18 mouse cellular contexts compared by ENCODE assay signal in the genomic region with DNA sequence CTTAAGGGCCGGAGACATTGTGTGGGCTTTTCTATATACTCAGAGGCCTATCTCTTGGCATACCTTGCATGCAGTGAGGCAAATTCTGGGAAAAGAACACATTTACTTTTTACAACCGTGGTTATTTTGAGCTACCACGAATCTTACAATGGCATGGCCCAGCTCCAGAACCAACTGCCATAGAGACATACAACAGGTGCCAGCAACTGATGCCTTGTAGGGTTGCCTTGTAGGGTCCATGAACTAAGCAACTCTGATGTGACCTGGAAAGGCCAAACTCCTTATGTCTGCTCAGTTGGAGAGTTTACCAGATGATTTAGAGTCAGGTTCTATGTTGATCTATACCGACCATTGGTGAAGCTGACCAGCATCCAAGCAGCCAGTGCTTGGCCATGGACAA. TPM values are rescaled to one million over a fixed set of nuclear protein-coding genes. Genes with fewer than 3 reads are reported as not detected.
DNase-seq lines count a peak whose midpoint lies in the region; ATAC-seq and TF ChIP-seq lines count a peak whose summit lies in the region.
"Had no signal": no experiment of that assay in that cellular context is flagged by ENCODE, and none has a peak within 500 bp of the region (broad histone marks: within the 10 kb centered on the region; RNA-seq: fewer than 3 reads in every experiment).

No protein-coding gene starts in this region.

- intact Hi-C loops in heart, postnatal 14 days (cut with DNase I): no loop called here

- no peak for DNase-seq in heart, embryonic 10.5 days (ENCODE audit: low spot score)
- DNase-seq in heart, adult 8-10 months (ENCODE audit: low spot score): no peak
- DNase-seq in heart, postnatal 14 days: no peak
- no peak for DNase-seq in heart, postnatal 0 days (ENCODE audit: low spot score)
- no peak for DNase-seq in heart, postnatal 4 days
- DNase-seq in ovary, adult 18-20 months (ENCODE audit: low spot score): no peak
- DNase-seq: B cell, adult 2 months; gastrocnemius, postnatal 36 days had no signal

- H3K9me3 ChIP-seq in heart, embryonic 10.5 days: no peaks in the 10 kb centered on the region
- H3K9me3 ChIP-seq in heart, embryonic 14.5 days (ENCODE audit: control insufficient read depth, low read length): no peaks in the 10 kb centered on the region
- no peaks in the 10 kb centered on the region for H3K9me3 ChIP-seq in heart, postnatal 0 days (replicated peaks; ENCODE audit: control insufficient read depth, low read length)
- H3K9me3 ChIP-seq: forebrain, embryonic 10.5 days; forebrain, embryonic 13.5 days; G1E; hindbrain, embryonic 12.5 days; hindbrain, embryonic 15.5 days had no signal

- peak; percentile 18; the same call in 1 of the 2 replicates for TF ChIP-seq EP300 in heart, postnatal 0 days (IDR thresholded peaks at IDR 0.05; ENCODE audit: low read depth)

- WGBS in heart, embryonic 10.5 days: 91% methylated on average over 4 of the region's 4 CpGs
- WGBS in heart, embryonic 14.5 days: 84% methylated on average over 4 of the region's 4 CpGs
- WGBS in heart, postnatal 0 days: 74% methylated on average over 4 of the region's 4 CpGs

- H3K27ac ChIP-seq in heart, embryonic 10.5 days: peak overlapping the region; percentile 79; the same call in 1 of the 2 replicates
- peak overlapping the region; percentile 91 to 93 for H3K27ac ChIP-seq in heart, embryonic 14.5 days (replicated peaks in 1 of 2; ENCODE audit: control insufficient read depth in 1 of 2, insufficient read depth in 1 of 2, low read depth in 2 of 2, low read length in 2 of 2)
- peak overlapping the region; percentile 94 for H3K27ac ChIP-seq in heart, postnatal 0 days (ENCODE audit: low read depth)
- H3K27ac ChIP-seq: forebrain, embryonic 10.5 days; forebrain, embryonic 13.5 days; hindbrain, embryonic 12.5 days; hindbrain, embryonic 15.5 days had no signal

- peaks cover 9% of the 10 kb centered on the region for H3K36me3 ChIP-seq in heart, embryonic 10.5 days
- H3K36me3 ChIP-seq in heart, embryonic 14.5 days (ENCODE audit: control insufficient read depth, insufficient read depth, low read length): peaks cover 15% of the 10 kb centered on the region
- H3K36me3 ChIP-seq in heart, postnatal 0 days (replicated peaks; ENCODE audit: control insufficient read depth, insufficient read depth, low read length): peaks cover 12% of the 10 kb centered on the region

- no peak for ATAC-seq in heart, embryonic 14.5 days (ENCODE audit: insufficient number of reproducible peaks, insufficient read depth, low FRiP score, low read depth)
- no peak for ATAC-seq in heart, postnatal 0 days (ENCODE audit: insufficient read depth, low read depth)
- ATAC-seq: forebrain, embryonic 13.5 days; forebrain, embryonic 16.5 days; intestine, postnatal 0 days had no signal

- H3K4me1 ChIP-seq in heart, embryonic 10.5 days: peaks cover 27% of the 10 kb centered on the region
- H3K4me1 ChIP-seq in heart, embryonic 14.5 days (ENCODE audit: control insufficient read depth in 2 of 2, insufficient read depth in 2 of 2, low read length in 2 of 2): peaks cover 10 to 20% of the 10 kb centered on the region in 2 experiments
- H3K4me1 ChIP-seq in heart, postnatal 0 days (ENCODE audit: control insufficient read depth, insufficient read depth): peaks cover 3% of the 10 kb centered on the region
- H3K4me1 ChIP-seq: forebrain, embryonic 10.5 days; forebrain, embryonic 13.5 days; hindbrain, embryonic 15.5 days had no signal

- H3K9ac ChIP-seq in heart, embryonic 14.5 days (ENCODE audit: low read length): no peak overlapping the region
- no peak overlapping the region for H3K9ac ChIP-seq in heart, postnatal 0 days (replicated peaks; ENCODE audit: low read depth, low read length)
- H3K9ac ChIP-seq: forebrain, embryonic 13.5 days; hindbrain, embryonic 12.5 days; hindbrain, embryonic 15.5 days had no signal

- no peaks in the 10 kb centered on the region for H3K27me3 ChIP-seq in heart, embryonic 10.5 days (ENCODE audit: insufficient read depth, poor library complexity, severe bottlenecking)
- H3K27me3 ChIP-seq in heart, embryonic 14.5 days (ENCODE audit: control insufficient read depth, insufficient read depth, low read length): no peaks in the 10 kb centered on the region
- H3K27me3 ChIP-seq in heart, postnatal 0 days (ENCODE audit: control insufficient read depth, insufficient read depth, low read length): no peaks in the 10 kb centered on the region
- H3K27me3 ChIP-seq: CH12.LX; forebrain, embryonic 13.5 days; hindbrain, embryonic 12.5 days; hindbrain, embryonic 15.5 days; Patski had no signal

- H3K4me2 ChIP-seq in heart, embryonic 14.5 days (ENCODE audit: low read length): peak overlapping the region; percentile 72; the same call in 1 of the 2 replicates
- no peak overlapping the region for H3K4me2 ChIP-seq in heart, postnatal 0 days (ENCODE audit: low read depth, low read length)
- H3K4me2 ChIP-seq: forebrain, embryonic 13.5 days; hindbrain, embryonic 12.5 days; hindbrain, embryonic 15.5 days had no signal

- no peak overlapping the region for H3K4me3 ChIP-seq in heart, embryonic 10.5 days
- no peak overlapping the region for H3K4me3 ChIP-seq in heart, embryonic 14.5 days (ENCODE audit: control insufficient read depth in 1 of 2, insufficient read depth in 1 of 2, low read depth in 1 of 2, low read length in 2 of 2)
- H3K4me3 ChIP-seq in heart, postnatal 0 days (ENCODE audit: low read depth, low read length): no peak overlapping the region
- H3K4me3 ChIP-seq: forebrain, embryonic 10.5 days; forebrain, embryonic 13.5 days; hindbrain, embryonic 12.5 days; hindbrain, embryonic 15.5 days had no signal

- no peak for TF ChIP-seq CTCF in heart, postnatal 0 days (IDR thresholded peaks at IDR 0.05; ENCODE audit: low read depth)

RNA-seq across cellular contexts. Expression of gene Usp20, which starts 12.8 kb away (rescaled TPM):
- polyA plus RNA-seq in heart, embryonic 10.5 days (2016; fragmentation: Nextera tagmentation; extraction: Ambion mirVana): 15.7 and 21.5 TPM in 2 replicates
- 10 to 100 TPM; 53.8 to 62.3 (median 59.7) TPM for total RNA-seq in heart, adult 8-10 months (2022)
- polyA plus RNA-seq in heart, embryonic 14.5 days (2014; fragmentation: Nextera tagmentation; extraction: Ambion mirVana): 34.4 and 35.6 TPM in 2 replicates
- total RNA-seq in heart, postnatal 14 days (2021): 10 to 100 TPM; 55.6 to 56.6 TPM
- 78.4 and 81.7 TPM in 2 replicates for total RNA-seq in heart, postnatal 0 days (2014; rRNA removed; ENCODE audit: low replicate concordance)
- 27.6 and 31.2 TPM in 2 replicates for polyA plus RNA-seq in heart, postnatal 0 days (2015; fragmentation: Nextera tagmentation; extraction: Ambion mirVana)
- total RNA-seq in heart, postnatal 4 days (2021): 10 to 100 TPM; 58.5 to 69.1 TPM

RNA-seq across cellular contexts. Expression of gene BC005624, which starts 12.9 kb away (rescaled TPM):
- 36.9 and 42.6 TPM in 2 replicates for polyA plus RNA-seq in heart, embryonic 10.5 days (2016; fragmentation: Nextera tagmentation; extraction: Ambion mirVana)
- total RNA-seq in heart, adult 8-10 months (2022): 10 to 100 TPM; 20.1 to 28.3 (median 24.1) TPM
- 30.8 and 32.9 TPM in 2 replicates for polyA plus RNA-seq in heart, embryonic 14.5 days (2014; fragmentation: Nextera tagmentation; extraction: Ambion mirVana)
- 10 to 100 TPM; 18.4 to 18.7 TPM for total RNA-seq in heart, postnatal 14 days (2021)
- total RNA-seq in heart, postnatal 0 days (2014; rRNA removed; ENCODE audit: low replicate concordance): 7.6 and 13.8 TPM in 2 replicates
- polyA plus RNA-seq in heart, postnatal 0 days (2015; fragmentation: Nextera tagmentation; extraction: Ambion mirVana): 21.1 and 23.7 TPM in 2 replicates
- 10 to 100 TPM; 18.1 TPM for total RNA-seq in heart, postnatal 4 days (2021)

RNA-seq across cellular contexts. Expression of gene Tor1a, which starts 27.1 kb away (rescaled TPM):
- 65.1 and 80.5 TPM in 2 replicates for polyA plus RNA-seq in heart, embryonic 10.5 days (2016; fragmentation: Nextera tagmentation; extraction: Ambion mirVana)
- 10 to 100 TPM in 2 of 4 experiments, 1 to 10 TPM in 2; 8.3 to 14.3 (median 9.9) TPM for total RNA-seq in heart, adult 8-10 months (2022)
- 44.4 and 48.8 TPM in 2 replicates for polyA plus RNA-seq in heart, embryonic 14.5 days (2014; fragmentation: Nextera tagmentation; extraction: Ambion mirVana)
- total RNA-seq in heart, postnatal 14 days (2021): 10 to 100 TPM; 13.5 to 13.9 TPM
- total RNA-seq in heart, postnatal 0 days (2014; rRNA removed; ENCODE audit: low replicate concordance): 27.1 and 43.9 TPM in 2 replicates
- polyA plus RNA-seq in heart, postnatal 0 days (2015; fragmentation: Nextera tagmentation; extraction: Ambion mirVana): 32.7 and 35.0 TPM in 2 replicates
- total RNA-seq in heart, postnatal 4 days (2021): 10 to 100 TPM; 20.5 to 20.6 TPM

RNA-seq across cellular contexts. Expression of gene Tor1b, which starts 42.1 kb away (rescaled TPM):
- polyA plus RNA-seq in heart, embryonic 10.5 days (2016; fragmentation: Nextera tagmentation; extraction: Ambion mirVana): 24.6 and 25.4 TPM in 2 replicates
- total RNA-seq in heart, adult 8-10 months (2022): 10 to 100 TPM; 27.8 to 28.4 (median 28.2) TPM
- 22.4 and 26.1 TPM in 2 replicates for polyA plus RNA-seq in heart, embryonic 14.5 days (2014; fragmentation: Nextera tagmentation; extraction: Ambion mirVana)
- 10 to 100 TPM; 25.0 to 26.1 TPM for total RNA-seq in heart, postnatal 14 days (2021)
- total RNA-seq in heart, postnatal 0 days (2014; rRNA removed; ENCODE audit: low replicate concordance): 39.8 and 45.4 TPM in 2 replicates
- polyA plus RNA-seq in heart, postnatal 0 days (2015; fragmentation: Nextera tagmentation; extraction: Ambion mirVana): 19.0 and 20.4 TPM in 2 replicates
- 10 to 100 TPM; 35.3 to 35.7 TPM for total RNA-seq in heart, postnatal 4 days (2021)
